Mouse (Mus musculus) limb, embryonic 14.5 days (tissue): ENCODE results near the gene Ankrd13a. TPM values are rescaled to one million over a fixed set of nuclear protein-coding genes. Genes with fewer than 3 reads are reported as not detected.
A peak's percentile ranks its signal among the peaks of the same experiment; 100 is the strongest.
"Not testable (repeated sequence)": the region's sequence is repeated elsewhere in the genome, so short reads cannot be mapped to it uniquely, and the experiment has no call there.

ENCODE experiments used
- ATAC-seq: fragments of 200-750 bp; cut with Nextera tagmentation; 2 replicates; pipeline ENCODE4 v1.8.0; 2017; ENCODE audit warnings: low read depth, moderate number of reproducible peaks, moderate TSS enrichment; ENCODE audit not compliant: low FRiP score
- DNase-seq: peaks from one replicate; pipeline ENCODE4 v3.0.0-alpha.2; 2015; ENCODE audit warnings: low spot score
- H3K27ac ChIP-seq: fragments of 300-500 bp; sonication (generic); replicated peaks from 2 replicates; pipeline ENCODE4 v1.5.1; 2014; ENCODE audit warnings: low read depth, mild to moderate bottlenecking, low read length, moderate library complexity, mixed read lengths
- H3K27me3 ChIP-seq: fragments of 300-500 bp; sonication (generic); 2 replicates; pipeline ENCODE4 v1.6.1; 2014; ENCODE audit warnings: low read length, mixed read lengths; ENCODE audit not compliant: control insufficient read depth, insufficient read depth
- H3K36me3 ChIP-seq: fragments of 300-500 bp; sonication (generic); 2 replicates; pipeline ENCODE4 v1.6.1; 2014; ENCODE audit warnings: mild to moderate bottlenecking, low read length, moderate library complexity, mixed read lengths; ENCODE audit not compliant: control insufficient read depth, insufficient read depth
- H3K4me1 ChIP-seq: fragments of 300-500 bp; sonication (generic); 2 replicates; pipeline ENCODE4 v1.6.1; 2014; ENCODE audit warnings: antibody characterized with exemption, low read length, mixed read lengths; ENCODE audit not compliant: control insufficient read depth, insufficient read depth
- H3K4me2 ChIP-seq: fragments of 300-500 bp; sonication (generic); replicated peaks from 2 replicates; pipeline ENCODE4 v1.6.1; 2014; ENCODE audit warnings: low read depth, mild to moderate bottlenecking, low read length, moderate library complexity; ENCODE audit not compliant: severe bottlenecking
- H3K4me3 ChIP-seq: fragments of 300-500 bp; sonication (generic); replicated peaks from 2 replicates; pipeline ENCODE4 v1.5.1; 2014; ENCODE audit warnings: low read length
- H3K9ac ChIP-seq: fragments of 300-500 bp; sonication (generic); 2 replicates; pipeline ENCODE4 v1.6.1; 2014; ENCODE audit warnings: mild to moderate bottlenecking, low read depth, low read length, moderate library complexity; ENCODE audit not compliant: severe bottlenecking
- H3K9me3 ChIP-seq: fragments of 300-500 bp; sonication (generic); 2 replicates; pipeline ENCODE4 v1.6.1; 2016; ENCODE audit warnings: low read length; ENCODE audit not compliant: control insufficient read depth
- POLR2A ChIP-seq: fragments of 200-500 bp; IDR thresholded peaks from 2 replicates; pipeline ENCODE4 v1.8.0; 2012; ENCODE audit warnings: inconsistent platforms, mild to moderate bottlenecking, moderate library complexity, borderline replicate concordance; ENCODE audit not compliant: insufficient read depth, insufficient read length; ENCODE audit errors: extremely low read depth
- WGBS: fragments of 180-500 bp; shearing (Covaris S2); extraction: QIAGEN DNeasy Blood & Tissue Kit; methylation state at CpG from one replicate; pipeline ENCODE4 v1.1.7; 2014; 5-methylcytosine and 5-hydroxymethylcytosine counted together
- polyA plus RNA-seq, 2 experiments: library from polyadenylated mRNA; depleted of rRNA in 1 of 2; stranded (reverse) in 1 of 2; unstranded in 1 of 2; fragments of >200 nt; fragmentation: Nextera tagmentation in 1 of 2; extraction: Ambion mirVana in 1 of 2; gene quantifications; 2 replicates each; pipeline versions ENCODE4 v1.2.1 to v1.2.3; 2012 to 2014

The Ankrd13a gene
- polyA plus RNA-seq, 2 experiments, result 51.6 to 67.6 TPM

GRCm38 (mm10) chr5:114829740-114830139 lies 55.3 kb downstream of the Ankrd13a start:
- DNase-seq (no peak), ATAC-seq (no peak)
- no peaks in the 10 kb centered on the region for H3K36me3 ChIP-seq
- H3K27ac ChIP-seq, result no peak overlapping the region
- H3K9me3 ChIP-seq, result no peaks in the 10 kb centered on the region
- H3K9ac ChIP-seq, result no peak overlapping the region
- H3K4me2 ChIP-seq, result no peak overlapping the region
- no peaks in the 10 kb centered on the region for H3K27me3 ChIP-seq
- WGBS, result 69% methylated on average over 3 of the region's 3 CpGs
- no peak for TF ChIP-seq POLR2A
- no peak overlapping the region for H3K4me3 ChIP-seq
- H3K4me1 ChIP-seq, result peaks cover 4% of the 10 kb centered on the region

GRCm38 (mm10) chr5:114836886-114837285 lies 62.4 kb downstream of the Ankrd13a start:
- no peak overlapping the region for H3K27ac ChIP-seq
- WGBS, result 57% methylated on average over 12 of the region's 12 CpGs
- H3K4me2 ChIP-seq, result no peak overlapping the region
- no peaks in the 10 kb centered on the region for H3K36me3 ChIP-seq
- no peaks in the 10 kb centered on the region for H3K27me3 ChIP-seq
- no peak for DNase-seq
- TF ChIP-seq POLR2A, result no peak
- no peak overlapping the region for H3K9ac ChIP-seq
- H3K4me1 ChIP-seq, result no peaks in the 10 kb centered on the region
- H3K4me3 ChIP-seq, result no peak overlapping the region
- ATAC-seq, result no peak
- H3K9me3 ChIP-seq, result no peaks in the 10 kb centered on the region

GRCm38 (mm10) chr5:114840481-114840880 lies 66.0 kb downstream of the Ankrd13a start:
- WGBS, result 53% methylated on average over 5 of the region's 5 CpGs
- H3K27ac ChIP-seq, DNase-seq, H3K9me3 ChIP-seq, ATAC-seq, H3K4me2 ChIP-seq, H3K36me3 ChIP-seq, H3K9ac ChIP-seq, H3K27me3 ChIP-seq, H3K4me3 ChIP-seq, H3K4me1 ChIP-seq: not testable (repeated sequence)

- not testable (repeated sequence) for H3K4me3 ChIP-seq, H3K4me2 ChIP-seq, H3K4me1 ChIP-seq, H3K9me3 ChIP-seq, H3K9ac ChIP-seq, H3K27ac ChIP-seq, H3K36me3 ChIP-seq, H3K27me3 ChIP-seq
- ATAC-seq, result peak; percentile 83; the same call in 1 of the 2 replicates
- peak; percentile 54 for DNase-seq
- 34% methylated on average over 3 of the region's 3 CpGs for WGBS
Measured at GRCm38 (mm10) chr5:114842155-114842554, 67.7 kb downstream of the Ankrd13a start.

- Histone ChIP-seq H3K36me3 (no peaks in the 10 kb centered on the region), H3K27ac (no peak overlapping the region), H3K9me3 (no peaks in the 10 kb centered on the region), H3K9ac (no peak overlapping the region), H3K27me3 (no peaks in the 10 kb centered on the region), H3K4me3 (no peak overlapping the region), H3K4me2 (no peak overlapping the region), H3K4me1 (no peaks in the 10 kb centered on the region; the same call in 1 of the 2 replicates)
- 64% methylated on average over 5 of the region's 5 CpGs for WGBS
- no peak for DNase-seq
- TF ChIP-seq POLR2A, result no peak
- ATAC-seq, result no peak
Measured at GRCm38 (mm10) chr5:114842674-114843073, 68.2 kb downstream of the Ankrd13a start.

GRCm38 (mm10) chr5:114844371-114844770 lies 69.9 kb downstream of the Ankrd13a start:
- not testable (repeated sequence) for H3K36me3 ChIP-seq

More at GRCm38 (mm10) chr5:114844371-114844770, 69.9 kb downstream of the Ankrd13a start:
- not testable (repeated sequence) for H3K4me2 ChIP-seq, ATAC-seq, H3K27me3 ChIP-seq, H3K4me1 ChIP-seq, H3K4me3 ChIP-seq, DNase-seq, H3K9me3 ChIP-seq, H3K27ac ChIP-seq, H3K9ac ChIP-seq
- WGBS, result 58% methylated on average over 2 of the region's 2 CpGs
